Mouse (Mus musculus) ES-Bruce4 (cell line): Measurements from ENCODE around the gene Gm7534. TPM values are rescaled to one million over a fixed set of nuclear protein-coding genes. Genes with fewer than 3 reads are reported as not detected.
A peak's percentile ranks its signal among the peaks of the same experiment; 100 is the strongest.

Source experiments
- H3K27ac ChIP-seq: 2 replicates; pipeline ENCODE4 v1.5.1; 2012; ENCODE audit warnings: low read length, inconsistent platforms; ENCODE audit not compliant: insufficient read depth
- H3K27me3 ChIP-seq: 2 replicates; pipeline ENCODE4 v1.6.1; 2012; ENCODE audit warnings: mild to moderate bottlenecking, low read length, inconsistent platforms; ENCODE audit not compliant: control insufficient read depth, poor library complexity, insufficient read depth, severe bottlenecking
- H3K36me3 ChIP-seq: 2 replicates; pipeline ENCODE4 v1.6.1; 2012; ENCODE audit warnings: inconsistent platforms, mild to moderate bottlenecking, low read length, moderate library complexity; ENCODE audit not compliant: control insufficient read depth, poor library complexity, insufficient read depth, severe bottlenecking
- H3K4me1 ChIP-seq: one replicate; pipeline ENCODE4 v1.8.1; 2011; ENCODE audit warnings: low read length; ENCODE audit not compliant: control insufficient read depth, insufficient read depth
- H3K4me3 ChIP-seq: 2 replicates; pipeline ENCODE4 v1.5.1; 2011; ENCODE audit warnings: low read depth, mild to moderate bottlenecking, low read length
- H3K9ac ChIP-seq: 2 replicates; pipeline ENCODE4 v1.6.1; 2012; ENCODE audit warnings: low read depth, mild to moderate bottlenecking, inconsistent platforms; ENCODE audit not compliant: poor library complexity, severe bottlenecking
- H3K9me3 ChIP-seq: replicated peaks from 2 replicates; pipeline ENCODE4 v1.6.1; 2012; ENCODE audit warnings: mild to moderate bottlenecking, low read length, inconsistent platforms; ENCODE audit not compliant: control insufficient read depth, poor library complexity, insufficient read depth, severe bottlenecking
- CTCF ChIP-seq: IDR thresholded peaks from one replicate; pipeline ENCODE4 v1.8.1; 2011; ENCODE audit warnings: low read depth, low read length
- EP300 ChIP-seq: IDR thresholded peaks from 2 replicates; pipeline ENCODE4 v1.6.1; 2011; ENCODE audit warnings: low read depth, low read length; ENCODE audit not compliant: insufficient read depth
- POLR2A ChIP-seq: IDR thresholded peaks from one replicate; pipeline ENCODE4 v1.8.1; 2011; ENCODE audit warnings: low read length; ENCODE audit not compliant: insufficient read depth
- polyA plus RNA-seq: library from polyadenylated mRNA; stranded (reverse); fragments of >200 nt; gene quantifications from 2 replicates; pipeline ENCODE4 v1.2.4, GENCODE M21; 2011; ENCODE audit warnings: low read depth; ENCODE audit not compliant: missing spikeins, insufficient read depth, insufficient read length

Gm7534 gene
- polyA plus RNA-seq, 1 experiment = not detected

- no peak for TF ChIP-seq CTCF
- TF ChIP-seq EP300 = no peak
- no peak for TF ChIP-seq POLR2A
- Histone ChIP-seq H3K9me3 (no peaks in the 10 kb centered on the region), H3K27me3 (no peaks in the 10 kb centered on the region)
Measured at GRCm38 (mm10) chr4:134206488-134207053, 3.8 kb upstream of the Gm7534 start.

GRCm38 (mm10) chr4:134203340-134203896 is 614 bp upstream of the Gm7534 start:
- Histone ChIP-seq H3K9me3 (no peaks in the 10 kb centered on the region), H3K27ac (no peak overlapping the region), H3K4me1 (no peaks in the 10 kb centered on the region), H3K9ac (no peak overlapping the region), H3K27me3 (no peaks in the 10 kb centered on the region), H3K36me3 (no peaks in the 10 kb centered on the region), H3K4me3 (no peak overlapping the region)
- TF ChIP-seq POLR2A = no peak
- TF ChIP-seq EP300 = no peak
- TF ChIP-seq CTCF = no peak

More at GRCm38 (mm10) chr4:134206488-134207053, 3.8 kb upstream of the Gm7534 start:
- Histone ChIP-seq H3K4me1 (no peaks in the 10 kb centered on the region), H3K27ac (no peak overlapping the region), H3K4me3 (no peak overlapping the region), H3K9ac (no peak overlapping the region), H3K36me3 (no peaks in the 10 kb centered on the region)

DNA sequence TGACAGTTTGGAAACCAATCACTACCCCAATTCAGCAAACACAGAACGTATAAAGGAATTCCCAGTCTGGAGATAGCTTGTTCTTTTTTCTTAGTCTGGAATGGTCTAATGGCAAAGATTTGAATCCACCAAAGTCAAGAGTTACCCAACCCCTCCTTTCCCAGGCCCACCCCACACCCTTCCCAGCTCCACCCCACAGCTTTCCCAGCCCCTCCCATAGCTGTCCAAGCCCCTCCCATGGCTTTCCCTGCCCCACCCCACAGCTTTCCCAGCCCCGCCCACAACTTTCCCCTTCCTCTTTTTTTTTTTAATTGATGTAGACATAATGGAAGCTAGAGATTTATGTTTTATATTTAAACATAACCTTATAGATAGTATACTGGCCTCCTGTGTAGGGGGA is 3.4 kb downstream of the Gm7534 start:
- Histone ChIP-seq H3K4me1 (no peaks in the 10 kb centered on the region), H3K27ac (no peak overlapping the region), H3K9me3 (no peaks in the 10 kb centered on the region), H3K9ac (no peak overlapping the region), H3K27me3 (no peaks in the 10 kb centered on the region), H3K36me3 (no peaks in the 10 kb centered on the region), H3K4me3 (no peak overlapping the region)
- TF ChIP-seq EP300 = no peak
- TF ChIP-seq POLR2A = no peak
- TF ChIP-seq CTCF = no peak

- Histone ChIP-seq H3K27ac (no peak overlapping the region), H3K9me3 (no peaks in the 10 kb centered on the region), H3K36me3 (no peaks in the 10 kb centered on the region), H3K27me3 (no peaks in the 10 kb centered on the region), H3K9ac (peak overlapping the region; percentile 80), H3K4me3 (peak overlapping the region; percentile 88), H3K4me1 (no peaks in the 10 kb centered on the region)
- TF ChIP-seq POLR2A = no peak
- no peak for TF ChIP-seq CTCF
- no peak for TF ChIP-seq EP300
Measured at GRCm38 (mm10) chr4:134186268-134186667, 16.5 kb downstream of the Gm7534 start.

- Histone ChIP-seq H3K9me3 (no peaks in the 10 kb centered on the region), H3K4me1 (no peaks in the 10 kb centered on the region), H3K27me3 (no peaks in the 10 kb centered on the region), H3K36me3 (no peaks in the 10 kb centered on the region), H3K27ac (no peak overlapping the region), H3K4me3 (peak overlapping the region; percentile 88), H3K9ac (peak overlapping the region; percentile 80)
- TF ChIP-seq POLR2A (no peak), CTCF (no peak), EP300 (no peak)
Measured at GRCm38 (mm10) chr4:134185569-134185968, 17.2 kb downstream of the Gm7534 start.

GRCm38 (mm10) chr4:134183711-134184110 is 19.1 kb downstream of the Gm7534 start:
- H3K9ac ChIP-seq = no peak overlapping the region
- TF ChIP-seq CTCF (no peak), POLR2A (no peak), EP300 (no peak)
- no peaks in the 10 kb centered on the region for H3K9me3 ChIP-seq
- H3K36me3 ChIP-seq = no peaks in the 10 kb centered on the region
- H3K27ac ChIP-seq = no peak overlapping the region
- no peak overlapping the region for H3K4me3 ChIP-seq
- no peaks in the 10 kb centered on the region for H3K4me1 ChIP-seq
- no peaks in the 10 kb centered on the region for H3K27me3 ChIP-seq
